Mouse (Mus musculus) thymus, adult 2 months (tissue): ENCODE data around the gene Agrp. TPM values are rescaled to one million over a fixed set of nuclear protein-coding genes. Genes with fewer than 3 reads are reported as not detected.

Experiments used
- DNase-seq: peaks from one replicate; pipeline ENCODE4 v3.0.0; 2021
- H3K27ac ChIP-seq: fragments of 200-500 bp; 2 replicates; pipeline ENCODE4 v1.5.1; 2012; ENCODE audit warnings: low read length, control low read depth; ENCODE audit not compliant: control insufficient read depth, insufficient read depth
- H3K27me3 ChIP-seq: fragments of 200-500 bp; 2 replicates; pipeline ENCODE4 v1.6.1; 2012; ENCODE audit warnings: mild to moderate bottlenecking, low read length, moderate library complexity, mixed read lengths; ENCODE audit not compliant: control insufficient read depth, insufficient read depth
- H3K36me3 ChIP-seq: fragments of 200-500 bp; 2 replicates; pipeline ENCODE4 v1.6.1; 2012; ENCODE audit warnings: mild to moderate bottlenecking, low read length, moderate library complexity; ENCODE audit not compliant: control insufficient read depth, insufficient read depth
- H3K4me1 ChIP-seq: fragments of 200-500 bp; replicated peaks from 2 replicates; pipeline ENCODE4 v1.6.1; 2012; ENCODE audit warnings: low read length; ENCODE audit not compliant: control insufficient read depth, insufficient read depth
- H3K4me3 ChIP-seq: fragments of 200-500 bp; 2 replicates; pipeline ENCODE4 v1.5.1; 2012; ENCODE audit warnings: mild to moderate bottlenecking, low read length, control low read depth, moderate library complexity; ENCODE audit not compliant: control insufficient read depth, insufficient read depth
- CTCF ChIP-seq: fragments of 200-500 bp; IDR thresholded peaks from 2 replicates; pipeline ENCODE4 v1.5.1; 2012; ENCODE audit warnings: mild to moderate bottlenecking, control low read depth, low read length, moderate library complexity, borderline replicate concordance; ENCODE audit not compliant: control insufficient read depth, poor library complexity, insufficient read depth; ENCODE audit errors: extremely low read depth
- POLR2A ChIP-seq: fragments of 200-500 bp; IDR thresholded peaks from 2 replicates; pipeline ENCODE4 v1.6.1; 2012; ENCODE audit warnings: mild to moderate bottlenecking, low read length, control low read depth, moderate library complexity; ENCODE audit not compliant: control insufficient read depth, poor library complexity, insufficient read depth; ENCODE audit errors: extremely low read depth
- WGBS: fragments of 180-500 bp; shearing (Covaris S2); methylation state at CpG from one replicate; pipeline ENCODE4 v1.1.7; 2018; 5-methylcytosine and 5-hydroxymethylcytosine counted together
- polyA plus RNA-seq: library from polyadenylated mRNA; depleted of rRNA; stranded (reverse); fragments of >200 nt; gene quantifications from 2 replicates; pipeline ENCODE4 v1.2.3, GENCODE M21; 2012

Gene Agrp
- polyA plus RNA-seq, 1 experiment: 1.00 TPM

DNA sequence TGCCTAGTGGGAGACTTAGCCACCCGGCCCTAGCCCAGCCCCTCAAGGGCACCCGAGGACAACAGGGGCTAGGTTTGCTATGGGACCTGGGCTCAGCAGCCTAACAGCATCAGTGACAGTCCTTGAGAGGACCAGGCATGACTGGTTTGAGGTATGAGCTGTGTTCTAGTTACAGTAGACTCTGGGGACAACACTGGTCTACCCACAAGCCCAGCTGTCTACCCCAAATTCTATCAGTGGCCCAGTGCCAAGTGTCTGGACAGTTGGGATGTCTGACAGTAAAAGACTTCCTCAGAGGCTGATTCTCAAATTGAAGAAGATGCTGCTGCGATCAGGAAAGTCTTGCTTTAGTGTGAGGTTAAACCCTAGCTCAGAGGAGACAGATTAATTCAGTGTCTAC, 91.9 kb downstream of the Agrp start:
- 89% methylated on average over 3 of the region's 3 CpGs for WGBS

GRCm38 (mm10) chr8:105544544-105545205, 92.5 kb downstream of the Agrp start:
- DNase-seq: no peak
- Histone ChIP-seq H3K36me3 (no peaks in the 10 kb centered on the region), H3K4me1 (no peaks in the 10 kb centered on the region), H3K27me3 (no peaks in the 10 kb centered on the region), H3K27ac (no peak overlapping the region), H3K4me3 (no peak overlapping the region)
- 88% methylated on average over 7 of the region's 7 CpGs for WGBS
- TF ChIP-seq POLR2A (no peak), CTCF (no peak)

More for the DNA sequence above, 91.9 kb downstream of the Agrp start:
- Histone ChIP-seq H3K27me3 (no peaks in the 10 kb centered on the region), H3K27ac (no peak overlapping the region), H3K4me1 (no peaks in the 10 kb centered on the region), H3K36me3 (no peaks in the 10 kb centered on the region), H3K4me3 (no peak overlapping the region)
- TF ChIP-seq CTCF (no peak), POLR2A (no peak)
- no peak for DNase-seq

DNA sequence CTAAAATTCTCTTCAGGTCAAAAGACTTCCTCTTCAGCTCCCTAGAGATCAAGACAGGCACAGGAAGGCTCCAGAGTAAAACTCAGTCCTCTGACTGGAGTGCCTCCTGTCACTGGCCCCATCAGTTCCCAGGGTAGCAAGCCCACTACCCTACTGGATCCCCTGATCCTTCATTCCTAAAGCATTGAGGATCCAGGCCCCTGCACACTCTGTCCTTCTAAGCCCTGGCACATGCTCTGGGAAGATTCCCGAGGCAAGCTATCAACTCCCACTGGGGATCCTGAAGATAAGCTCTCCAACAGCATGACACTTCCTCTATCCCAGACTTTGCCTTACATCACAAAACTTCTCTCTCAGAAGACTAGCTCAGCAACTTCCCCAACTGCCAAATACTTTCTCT, 93.5 kb downstream of the Agrp start:
- Histone ChIP-seq H3K4me1 (no peaks in the 10 kb centered on the region), H3K27me3 (no peaks in the 10 kb centered on the region), H3K36me3 (peaks cover 4% of the 10 kb centered on the region; the same call in 1 of the 2 replicates), H3K27ac (no peak overlapping the region), H3K4me3 (no peak overlapping the region)
- no peak for DNase-seq
- WGBS: 58% methylated on average over 1 of the region's 1 CpGs
- TF ChIP-seq CTCF: no peak

GRCm38 (mm10) chr8:105542808-105543207, 94.4 kb downstream of the Agrp start:
- 96% methylated on average over 2 of the region's 2 CpGs for WGBS
- TF ChIP-seq POLR2A: no peak
- TF ChIP-seq CTCF: no peak
- Histone ChIP-seq H3K4me1 (no peaks in the 10 kb centered on the region), H3K36me3 (peaks cover 13% of the 10 kb centered on the region; the same call in 1 of the 2 replicates), H3K4me3 (no peak overlapping the region), H3K27ac (no peak overlapping the region), H3K27me3 (no peaks in the 10 kb centered on the region)
- DNase-seq: no peak

DNA sequence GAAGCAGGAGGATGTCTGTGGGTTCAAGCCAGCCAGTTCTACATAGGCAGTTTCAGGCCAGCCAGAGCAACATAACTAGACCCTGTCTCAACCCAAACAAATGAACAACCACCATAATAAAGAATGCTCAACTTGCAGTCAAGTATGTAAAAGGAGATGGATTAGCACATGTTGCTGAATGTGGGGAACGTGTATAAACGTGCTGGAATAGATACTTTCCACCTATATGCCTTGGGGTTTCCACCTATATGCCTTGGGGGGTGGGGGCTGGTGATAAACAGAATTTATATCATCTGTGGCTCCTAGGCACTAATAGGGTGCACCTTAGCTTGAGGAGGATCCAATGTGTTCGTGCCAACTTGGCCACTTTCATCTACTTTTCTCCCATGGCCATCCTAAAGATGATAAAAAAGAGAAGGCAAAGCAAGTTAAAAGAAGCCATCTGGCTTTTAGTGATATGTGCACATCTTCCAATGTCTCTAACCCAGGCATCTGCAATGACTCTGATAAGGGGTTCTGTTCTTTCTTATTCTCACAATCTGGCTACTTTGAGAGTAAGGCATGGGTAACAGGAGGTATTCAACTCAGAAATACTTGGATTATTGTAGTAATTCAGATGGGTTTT, 95.0 kb downstream of the Agrp start:
- no peak for TF ChIP-seq CTCF
- no peak for TF ChIP-seq POLR2A
- peaks cover 17% of the 10 kb centered on the region; the same call in 1 of the 2 replicates for H3K36me3 ChIP-seq
- no peak overlapping the region for H3K27ac ChIP-seq
- H3K4me1 ChIP-seq: no peaks in the 10 kb centered on the region
- H3K27me3 ChIP-seq: no peaks in the 10 kb centered on the region
- H3K4me3 ChIP-seq: no peak overlapping the region
- no peak for DNase-seq
- 91% methylated on average over 3 of the region's 3 CpGs for WGBS

- TF ChIP-seq CTCF: no peak
- TF ChIP-seq POLR2A: no peak
- Histone ChIP-seq H3K27ac (no peak overlapping the region), H3K4me1 (no peaks in the 10 kb centered on the region), H3K36me3 (peaks cover 29% of the 10 kb centered on the region; the same call in 1 of the 2 replicates), H3K27me3 (no peaks in the 10 kb centered on the region), H3K4me3 (no peak overlapping the region)
- no peak for DNase-seq
- WGBS: 96% methylated on average over 4 of the region's 4 CpGs
Measured at GRCm38 (mm10) chr8:105538940-105539339, 98.3 kb downstream of the Agrp start.
